Mouse (Mus musculus) liver, embryonic 14.5 days (tissue): ENCODE measurements around the gene Lrrc63. TPM values are rescaled to one million over a fixed set of nuclear protein-coding genes. Genes with fewer than 3 reads are reported as not detected.
A peak's percentile ranks its signal among the peaks of the same experiment; 100 is the strongest.

Source experiments
- ATAC-seq: fragments of 200-750 bp; cut with Nextera tagmentation; 2 replicates; pipeline ENCODE4 v1.8.0; 2017; ENCODE audit warnings: moderate number of reproducible peaks, mild to moderate bottlenecking, moderate library complexity; ENCODE audit not compliant: insufficient read depth
- DNase-seq, 3 experiments: peaks; one replicate each; pipeline ENCODE4 v3.0.0-alpha.2; 2012 to 2013; ENCODE audit warnings: low read depth in 3 of 3, low spot score in 3 of 3
- H3K27ac ChIP-seq: fragments of 300-500 bp; sonication (generic); 2 replicates; pipeline ENCODE4 v1.5.1; 2014; ENCODE audit warnings: moderate library complexity, mild to moderate bottlenecking, control low read depth, inconsistent platforms
- H3K27me3 ChIP-seq: fragments of 300-500 bp; sonication (generic); 2 replicates; pipeline ENCODE4 v1.6.1; 2014; ENCODE audit warnings: mild to moderate bottlenecking, low read length, moderate library complexity; ENCODE audit not compliant: control insufficient read depth, insufficient read depth
- H3K36me3 ChIP-seq: fragments of 300-500 bp; sonication (generic); replicated peaks from 2 replicates; pipeline ENCODE4 v1.6.1; 2014; ENCODE audit warnings: low read depth; ENCODE audit not compliant: control insufficient read depth, insufficient read depth
- H3K4me1 ChIP-seq, 2 experiments: fragments of 200-500 bp in 1 of 2; fragments of 300-500 bp in 1 of 2; sonication (generic) in 1 of 2; replicated peaks; 2 replicates each; pipeline ENCODE4 v1.6.1; 2012 to 2014; ENCODE audit warnings: antibody characterized with exemption in 1 of 2, inconsistent platforms in 1 of 2, low read length in 1 of 2; ENCODE audit not compliant: control insufficient read depth in 2 of 2, insufficient read depth in 2 of 2
- H3K4me2 ChIP-seq: fragments of 300-500 bp; sonication (generic); 2 replicates; pipeline ENCODE4 v1.6.1; 2014; ENCODE audit warnings: low read depth, mild to moderate bottlenecking, control low read depth, moderate library complexity
- H3K4me3 ChIP-seq, 2 experiments: fragments of 200-500 bp in 1 of 2; fragments of 300-500 bp in 1 of 2; sonication (generic) in 1 of 2; 2 replicates each; pipeline ENCODE4 v1.5.1; 2012 to 2014; ENCODE audit warnings: low read depth in 2 of 2, low read length in 2 of 2, mild to moderate bottlenecking in 2 of 2, control low read depth in 1 of 2, inconsistent platforms in 1 of 2, moderate library complexity in 1 of 2; ENCODE audit not compliant: insufficient read depth in 1 of 2
- H3K9ac ChIP-seq: fragments of 300-500 bp; sonication (generic); replicated peaks from 2 replicates; pipeline ENCODE4 v1.6.1; 2014; ENCODE audit warnings: mild to moderate bottlenecking, control low read depth, moderate library complexity
- H3K9me3 ChIP-seq: fragments of 300-500 bp; sonication (generic); 2 replicates; pipeline ENCODE4 v1.6.1; 2016; ENCODE audit warnings: low read length, mixed read lengths; ENCODE audit not compliant: control insufficient read depth
- CTCF ChIP-seq: IDR thresholded peaks from 2 replicates; pipeline ENCODE4 v1.5.1; 2016; ENCODE audit warnings: antibody characterized with exemption, low read depth, control low read depth
- EP300 ChIP-seq: IDR thresholded peaks from 2 replicates; pipeline ENCODE4 v1.6.1; 2016; ENCODE audit warnings: antibody characterized with exemption, low read depth
- WGBS: fragments of 180-500 bp; shearing (Covaris S2); extraction: QIAGEN DNeasy Blood & Tissue Kit; methylation state at CpG from one replicate; pipeline ENCODE4 v1.1.7; 2014; ENCODE audit not compliant: insufficient replicate concordance; 5-methylcytosine and 5-hydroxymethylcytosine counted together
- polyA plus RNA-seq, 2 experiments: library from polyadenylated mRNA; depleted of rRNA in 1 of 2; stranded (reverse) in 1 of 2; unstranded in 1 of 2; fragments of >200 nt; fragmentation: Nextera tagmentation in 1 of 2; extraction: Ambion mirVana in 1 of 2; gene quantifications; 2 replicates each; pipeline versions ENCODE4 v1.2.1 to v1.2.3; 2012 to 2014

Lrrc63 gene
- polyA plus RNA-seq, 2 experiments = 0.01 to 0.10 TPM

GRCm38 (mm10) chr14:75056861-75057431 is 73.7 kb downstream of the Lrrc63 start:
- H3K4me2 ChIP-seq = peak overlapping the region; percentile 15; the same call in 1 of the 2 replicates
- no peak overlapping the region for H3K4me3 ChIP-seq
- DNase-seq (no peak), ATAC-seq (no peak)
- no peaks in the 10 kb centered on the region for H3K9me3 ChIP-seq
- H3K27me3 ChIP-seq = no peaks in the 10 kb centered on the region
- peaks cover 0 to 15% of the 10 kb centered on the region in 2 experiments; a peak in 2 of 4 replicates for H3K4me1 ChIP-seq
- no peaks in the 10 kb centered on the region for H3K36me3 ChIP-seq
- H3K9ac ChIP-seq = no peak overlapping the region
- no peak overlapping the region for H3K27ac ChIP-seq
- TF ChIP-seq CTCF (no peak), EP300 (no peak)
- 23% methylated on average over 9 of the region's 9 CpGs for WGBS

GRCm38 (mm10) chr14:75054455-75055343 is 76.0 kb downstream of the Lrrc63 start:
- Histone ChIP-seq H3K27me3 (no peaks in the 10 kb centered on the region), H3K27ac (no peak overlapping the region), H3K4me2 (no peak overlapping the region), H3K9ac (no peak overlapping the region), H3K4me1 (peaks cover 0 to 13% of the 10 kb centered on the region in 2 experiments; a peak in 2 of 4 replicates), H3K36me3 (no peaks in the 10 kb centered on the region), H3K9me3 (no peaks in the 10 kb centered on the region), H3K4me3 (no peak overlapping the region)
- 54% methylated on average over 14 of the region's 14 CpGs for WGBS
- ATAC-seq (no peak), DNase-seq (no peak)
- TF ChIP-seq CTCF (no peak), EP300 (no peak)

- 40% methylated on average over 8 of the region's 8 CpGs for WGBS
- Histone ChIP-seq H3K4me3 (no peak overlapping the region), H3K9ac (no peak overlapping the region), H3K9me3 (no peaks in the 10 kb centered on the region), H3K27ac (no peak overlapping the region), H3K36me3 (no peaks in the 10 kb centered on the region), H3K4me2 (no peak overlapping the region), H3K4me1 (peaks cover 0 to 10% of the 10 kb centered on the region in 2 experiments; a peak in 2 of 4 replicates), H3K27me3 (no peaks in the 10 kb centered on the region)
- ATAC-seq = no peak
- no peak for DNase-seq
- TF ChIP-seq CTCF = peak; percentile 48
- TF ChIP-seq EP300 = no peak
These were observed 78.2 kb downstream of the Lrrc63 start for GRCm38 (mm10) chr14:75052451-75052850.

- Histone ChIP-seq H3K4me2 (no peak overlapping the region), H3K9me3 (no peaks in the 10 kb centered on the region), H3K27ac (no peak overlapping the region), H3K9ac (no peak overlapping the region), H3K4me1 (no peaks in the 10 kb centered on the region), H3K27me3 (no peaks in the 10 kb centered on the region), H3K36me3 (no peaks in the 10 kb centered on the region), H3K4me3 (no peak overlapping the region)
- no peak for DNase-seq
- no peak for TF ChIP-seq EP300
- no peak for TF ChIP-seq CTCF
- WGBS = 36% methylated on average over 7 of the region's 7 CpGs
- ATAC-seq = no peak
These were observed 85.5 kb downstream of the Lrrc63 start for GRCm38 (mm10) chr14:75045184-75045583.

- Histone ChIP-seq H3K27me3 (no peaks in the 10 kb centered on the region), H3K27ac (no peak overlapping the region), H3K9ac (no peak overlapping the region), H3K4me1 (peaks cover 0 to 12% of the 10 kb centered on the region in 2 experiments; a peak in 2 of 4 replicates), H3K4me2 (no peak overlapping the region), H3K9me3 (no peaks in the 10 kb centered on the region), H3K4me3 (no peak overlapping the region), H3K36me3 (no peaks in the 10 kb centered on the region)
- TF ChIP-seq EP300 (no peak), CTCF (no peak)
- 73% methylated on average over 11 of the region's 11 CpGs for WGBS
- no peak for DNase-seq
- ATAC-seq = no peak
These were observed 95.2 kb downstream of the Lrrc63 start for GRCm38 (mm10) chr14:75035431-75035830.

Other genes with a start within 250 kb of the Lrrc63 start
- gene Lrch1, start 183.0 kb downstream of the Lrrc63 start, polyA plus RNA-seq (2012; rRNA removed) = 2.7 and 2.8 TPM in 2 replicates
- gene Lrch1, start 183.0 kb downstream of the Lrrc63 start, polyA plus RNA-seq (2014; fragmentation: Nextera tagmentation; extraction: Ambion mirVana) = 3.4 and 4.4 TPM in 2 replicates
- 0.12 and 0.21 TPM in 2 replicates for gene Rubcnl, start 114.9 kb downstream of the Lrrc63 start, polyA plus RNA-seq (2012; rRNA removed)
- gene Rubcnl, start 114.9 kb downstream of the Lrrc63 start, polyA plus RNA-seq (2014; fragmentation: Nextera tagmentation; extraction: Ambion mirVana) = 0.09 and 0.15 TPM in 2 replicates
- 6.7 and 10.4 TPM in 2 replicates for gene Lcp1, start 220 bp upstream of the Lrrc63 start, polyA plus RNA-seq (2012; rRNA removed)
- gene Lcp1, start 220 bp upstream of the Lrrc63 start, polyA plus RNA-seq (2014; fragmentation: Nextera tagmentation; extraction: Ambion mirVana) = 31.8 and 35.8 TPM in 2 replicates
- gene Cpb2, start 111.4 kb upstream of the Lrrc63 start, polyA plus RNA-seq (2012; rRNA removed) = 59.7 and 62.1 TPM in 2 replicates
- 93.5 and 106 TPM in 2 replicates for gene Cpb2, start 111.4 kb upstream of the Lrrc63 start, polyA plus RNA-seq (2014; fragmentation: Nextera tagmentation; extraction: Ambion mirVana)
- gene Zc3h13, start 153.5 kb upstream of the Lrrc63 start, polyA plus RNA-seq (2012; rRNA removed) = 5.2 and 8.1 TPM in 2 replicates
- 9.2 and 11.3 TPM in 2 replicates for gene Zc3h13, start 153.5 kb upstream of the Lrrc63 start, polyA plus RNA-seq (2014; fragmentation: Nextera tagmentation; extraction: Ambion mirVana)